Mouse (Mus musculus): ENCODE results near the gene Rbms3.

DNA sequence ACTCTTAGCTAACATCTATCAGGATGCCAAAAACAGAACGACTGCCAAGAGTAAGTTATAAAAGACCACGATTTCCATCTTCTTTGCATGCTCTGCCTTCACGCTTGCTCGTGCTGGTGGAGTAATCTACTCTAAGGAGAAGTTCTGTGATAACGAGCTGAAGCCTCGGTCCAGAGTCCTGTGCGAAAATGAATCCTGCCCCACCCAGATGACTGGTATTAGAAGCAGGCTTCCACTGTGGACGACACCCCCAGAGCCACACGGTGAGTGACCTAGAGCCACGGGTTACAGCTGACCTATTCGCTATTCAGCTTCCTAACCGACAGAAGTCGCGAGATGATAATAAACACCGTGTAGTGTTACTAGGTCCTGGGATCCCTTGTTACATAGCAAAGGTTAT lies 730.3 kb downstream of the Rbms3 start:
- TF ChIP-seq CTCF (IDR thresholded peaks at IDR 0.05; ENCODE audit: control insufficient read depth, insufficient read depth, low read length) = no peak
- no peak for TF ChIP-seq POLR2A (IDR thresholded peaks at IDR 0.05; ENCODE audit: borderline replicate concordance, control insufficient read depth, low read depth, low read length)

Measured in bone marrow, adult 2 months (tissue).